Mouse (Mus musculus) myocyte (in vitro differentiated cells): ENCODE measurements around the gene Rps21.

Source experiments
- CEBPB ChIP-seq: IDR thresholded peaks from 2 replicates; pipeline ENCODE4 v1.6.1; 2011; ENCODE audit warnings: mild to moderate bottlenecking, moderate library complexity; ENCODE audit not compliant: poor library complexity, insufficient read depth, severe bottlenecking
- E2F4 ChIP-seq: IDR thresholded peaks from one replicate; pipeline ENCODE4 v1.6.1; 2011; ENCODE audit warnings: mild to moderate bottlenecking, control low read depth, moderate library complexity; ENCODE audit not compliant: insufficient read depth
- MAX ChIP-seq: IDR thresholded peaks from one replicate; pipeline ENCODE4 v1.6.1; 2011; ENCODE audit warnings: low read depth, mild to moderate bottlenecking, control low read depth
- MYOD1 ChIP-seq, 3 experiments: IDR thresholded peaks; one replicate each; pipeline ENCODE4 v1.6.1; 2011; ENCODE audit warnings: control low read depth in 2 of 3, low read depth in 2 of 3, mild to moderate bottlenecking in 2 of 3, moderate library complexity in 1 of 3; ENCODE audit not compliant: insufficient read length in 2 of 3, control insufficient read depth in 1 of 3
- MYOG ChIP-seq, 3 experiments: IDR thresholded peaks; one replicate each; pipeline ENCODE4 v1.6.1; 2011; ENCODE audit warnings: control low read depth in 2 of 3, low read depth in 2 of 3, mild to moderate bottlenecking in 2 of 3; ENCODE audit not compliant: insufficient read length in 2 of 3, control insufficient read depth in 1 of 3, insufficient read depth in 1 of 3
- POLR2A ChIP-seq: IDR thresholded peaks from one replicate; pipeline ENCODE4 v1.6.1; 2011; ENCODE audit warnings: low read depth, mild to moderate bottlenecking, control low read depth, moderate library complexity; ENCODE audit not compliant: insufficient read length
- POLR2AphosphoS2 ChIP-seq: IDR thresholded peaks from one replicate; pipeline ENCODE4 v1.6.1; 2011; ENCODE audit warnings: low read depth, control low read depth; ENCODE audit not compliant: insufficient read length
- REST ChIP-seq: IDR thresholded peaks from one replicate; pipeline ENCODE4 v1.6.1; 2011; ENCODE audit warnings: mild to moderate bottlenecking, control low read depth, moderate library complexity; ENCODE audit not compliant: insufficient read depth, insufficient read length
- SRF ChIP-seq: IDR thresholded peaks from one replicate; pipeline ENCODE4 v1.6.1; 2011; ENCODE audit warnings: low read depth; ENCODE audit not compliant: control insufficient read depth, insufficient read length
- TCF12 ChIP-seq: IDR thresholded peaks from one replicate; pipeline ENCODE4 v1.6.1; 2011; ENCODE audit warnings: mild to moderate bottlenecking, control low read depth; ENCODE audit not compliant: poor library complexity, insufficient read depth, severe bottlenecking
- TCF3 ChIP-seq: IDR thresholded peaks from one replicate; pipeline ENCODE4 v1.6.1; 2011; ENCODE audit warnings: low read depth, control low read depth; ENCODE audit not compliant: insufficient read length
- USF1 ChIP-seq: IDR thresholded peaks from one replicate; pipeline ENCODE4 v1.6.1; 2011; ENCODE audit warnings: low read depth, mild to moderate bottlenecking, control low read depth, moderate library complexity

DNA sequence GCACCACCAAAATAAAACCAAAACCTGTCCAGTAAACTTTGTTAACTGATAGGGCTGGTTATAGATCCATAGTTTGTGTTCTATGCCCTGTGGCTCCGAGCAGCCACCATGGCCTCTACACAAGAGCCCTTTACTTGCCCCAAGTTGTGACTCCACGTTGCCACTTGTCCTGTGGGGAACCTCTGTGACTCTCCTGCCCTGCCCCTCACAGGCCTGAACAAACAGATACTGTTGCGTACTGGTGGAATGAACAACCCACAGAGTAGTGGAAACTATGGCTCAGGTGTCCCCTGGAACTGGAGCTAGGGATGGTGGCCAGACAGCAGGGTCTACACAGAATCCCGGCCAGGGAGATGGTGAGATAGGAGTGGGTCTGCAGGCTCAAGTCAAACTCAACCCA lies 21.4 kb upstream of the Rps21 start:
- TF ChIP-seq POLR2A = no peak
- TF ChIP-seq MAX = no peak
- TF ChIP-seq POLR2AphosphoS2 = no peak
- TF ChIP-seq TCF12 = no peak
- no peak for TF ChIP-seq USF1
- TF ChIP-seq E2F4 = no peak
- TF ChIP-seq MYOG (IDR thresholded peaks at IDR 0.05; ENCODE audit: control insufficient read depth in 1 of 3, insufficient read depth in 1 of 3, insufficient read length in 2 of 3, low read depth in 2 of 3) = no peak
- no peak for TF ChIP-seq CEBPB
- no peak for TF ChIP-seq REST
- no peak for TF ChIP-seq TCF3
- TF ChIP-seq MYOD1 (IDR thresholded peaks at IDR 0.05; ENCODE audit: control insufficient read depth in 1 of 3, insufficient read length in 2 of 3, low read depth in 2 of 3) = no peak
- TF ChIP-seq SRF = no peak
